Mouse (Mus musculus) spleen, adult 2 months (tissue): ENCODE results near the gene Gcgr. TPM values are rescaled to one million over a fixed set of nuclear protein-coding genes. Genes with fewer than 3 reads are reported as not detected.
"Not testable (repeated sequence)": the region's sequence is repeated elsewhere in the genome, so short reads cannot be mapped to it uniquely, and the experiment has no call there.

Experiments
- DNase-seq, 2 experiments: peaks; one replicate each; pipeline versions ENCODE4 v3.0.0 to v3.0.0-alpha.2; 2012 to 2021; ENCODE audit warnings: low spot score in 2 of 2, low read depth in 1 of 2
- H3K27ac ChIP-seq: fragments of 200-500 bp; 2 replicates; pipeline ENCODE4 v1.5.1; 2012; ENCODE audit warnings: low read length, inconsistent platforms; ENCODE audit not compliant: insufficient read depth
- H3K27me3 ChIP-seq: fragments of 200-500 bp; 2 replicates; pipeline ENCODE4 v1.6.1; 2012; ENCODE audit warnings: mild to moderate bottlenecking, moderate library complexity, low read length, inconsistent platforms; ENCODE audit not compliant: control insufficient read depth, insufficient read depth
- H3K36me3 ChIP-seq: fragments of 200-500 bp; 2 replicates; pipeline ENCODE4 v1.6.1; 2012; ENCODE audit warnings: mild to moderate bottlenecking, low read length, inconsistent platforms; ENCODE audit not compliant: control insufficient read depth, insufficient read depth
- H3K4me1 ChIP-seq: fragments of 200-500 bp; 2 replicates; pipeline ENCODE4 v1.6.1; 2011; ENCODE audit warnings: inconsistent platforms; ENCODE audit not compliant: control insufficient read depth, insufficient read depth, insufficient read length
- H3K4me3 ChIP-seq: fragments of 200-500 bp; 2 replicates; pipeline ENCODE4 v1.5.1; 2011; ENCODE audit warnings: mild to moderate bottlenecking, inconsistent platforms; ENCODE audit not compliant: insufficient read depth, insufficient read length; ENCODE audit errors: extremely low read depth
- CTCF ChIP-seq: fragments of 200-500 bp; IDR thresholded peaks from 2 replicates; pipeline ENCODE4 v1.5.1; 2011; ENCODE audit warnings: mild to moderate bottlenecking, inconsistent platforms; ENCODE audit not compliant: insufficient read depth, insufficient read length, insufficient replicate concordance; ENCODE audit errors: extremely low read depth
- POLR2A ChIP-seq: fragments of 200-500 bp; IDR thresholded peaks from 2 replicates; pipeline ENCODE4 v1.6.1; 2011; ENCODE audit warnings: low read depth, low read length, inconsistent platforms
- WGBS: fragments of 180-500 bp; shearing (Covaris S2); methylation state at CpG from one replicate; pipeline ENCODE4 v1.1.7; 2018; 5-methylcytosine and 5-hydroxymethylcytosine counted together
- polyA plus RNA-seq: library from polyadenylated mRNA; depleted of rRNA; stranded (reverse); fragments of >200 nt; gene quantifications from 2 replicates; pipeline ENCODE4 v1.2.3, GENCODE M21; 2012

Gcgr gene
- polyA plus RNA-seq, 1 experiment, result 0.30 TPM

- Histone ChIP-seq H3K27me3 (no peaks in the 10 kb centered on the region), H3K4me3 (peak overlapping the region; percentile 91), H3K4me1 (peaks cover 17% of the 10 kb centered on the region; the same call in 1 of the 2 replicates), H3K27ac (peak overlapping the region; percentile 94), H3K36me3 (peaks cover 20% of the 10 kb centered on the region)
- peak in 1 of 2 experiments; percentile 34 for DNase-seq
- no peak for TF ChIP-seq CTCF
- TF ChIP-seq POLR2A, result no peak
- 40% methylated on average over 7 of the region's 7 CpGs for WGBS
Measured at GRCm38 (mm10) chr11:120580190-120580589, 49.7 kb downstream of the Gcgr start.

- H3K4me1 ChIP-seq, result peaks cover 17% of the 10 kb centered on the region; the same call in 1 of the 2 replicates
- peak in 1 of 2 experiments; percentile 37 for DNase-seq
- peak overlapping the region; percentile 91 for H3K4me3 ChIP-seq
- TF ChIP-seq CTCF, result no peak
- no peak for TF ChIP-seq POLR2A
- no peaks in the 10 kb centered on the region for H3K27me3 ChIP-seq
- H3K27ac ChIP-seq, result peak overlapping the region; percentile 94
- H3K36me3 ChIP-seq, result peaks cover 20% of the 10 kb centered on the region
- WGBS, result under 1% methylated on average over 44 of the region's 44 CpGs
Measured at GRCm38 (mm10) chr11:120580871-120581331, 50.4 kb downstream of the Gcgr start.

- H3K27ac ChIP-seq, result peak within 1 kb of the TSS; percentile 94
- peak; percentile 76 to 85 for DNase-seq
- 2% methylated on average over 74 of the region's 75 CpGs for WGBS
- peaks cover 20% of the 10 kb centered on the region for H3K36me3 ChIP-seq
- TF ChIP-seq CTCF, result peak; percentile 26; the same call in 1 of the 2 replicates
- TF ChIP-seq POLR2A, result peak; percentile 95
- no peaks in the 10 kb centered on the region for H3K27me3 ChIP-seq
- peaks cover 17% of the 10 kb centered on the region; the same call in 1 of the 2 replicates for H3K4me1 ChIP-seq
- peak within 1 kb of the TSS; percentile 91 for H3K4me3 ChIP-seq
Measured at GRCm38 (mm10) chr11:120581490-120582267, 51.2 kb downstream of the Gcgr start, which contains the start of gene Arhgdia. TSS of gene Arhgdia (minus strand) at chr11:120581624.

- Histone ChIP-seq H3K36me3 (peaks cover 20% of the 10 kb centered on the region), H3K4me3 (peak overlapping the region; percentile 91), H3K27me3 (no peaks in the 10 kb centered on the region), H3K4me1 (peaks cover 17% of the 10 kb centered on the region; the same call in 1 of the 2 replicates), H3K27ac (peak overlapping the region; percentile 94)
- DNase-seq, result peak; percentile 43 to 52
- 54% methylated on average over 8 of the region's 8 CpGs for WGBS
- no peak for TF ChIP-seq CTCF
- TF ChIP-seq POLR2A, result no peak; the same call in 1 of the 2 replicates
Measured at GRCm38 (mm10) chr11:120582268-120582981, 51.9 kb downstream of the Gcgr start.

GRCm38 (mm10) chr11:120582982-120583293 lies 52.4 kb downstream of the Gcgr start:
- not testable (repeated sequence) for H3K4me3 ChIP-seq, H3K27ac ChIP-seq
- 91% methylated on average over 2 of the region's 2 CpGs for WGBS

GRCm38 (mm10) chr11:120583937-120584336 lies 53.4 kb downstream of the Gcgr start:
- TF ChIP-seq CTCF (no peak), POLR2A (no peak)
- Histone ChIP-seq H3K4me3 (no peak overlapping the region), H3K4me1 (peaks cover 17% of the 10 kb centered on the region; the same call in 1 of the 2 replicates), H3K27ac (no peak overlapping the region), H3K27me3 (no peaks in the 10 kb centered on the region), H3K36me3 (peaks cover 14% of the 10 kb centered on the region)
- WGBS, result 95% methylated on average over 1 of the region's 1 CpGs
- DNase-seq, result no peak

More at GRCm38 (mm10) chr11:120582982-120583293, 52.4 kb downstream of the Gcgr start:
- peaks cover 20% of the 10 kb centered on the region for H3K36me3 ChIP-seq
- not testable (repeated sequence) for H3K27me3 ChIP-seq, DNase-seq
- peaks cover 17% of the 10 kb centered on the region; the same call in 1 of the 2 replicates for H3K4me1 ChIP-seq
